Mouse (Mus musculus) liver, adult 2 months (tissue): ENCODE data around the gene Copa. TPM values are rescaled to one million over a fixed set of nuclear protein-coding genes. Genes with fewer than 3 reads are reported as not detected.

Source experiments
- DNase-seq: peaks from one replicate; pipeline ENCODE4 v3.0.0-alpha.2; 2011; ENCODE audit warnings: low read depth, low spot score; ENCODE audit errors: extremely low read depth
- H3K27ac ChIP-seq: fragments of 200-500 bp; replicated peaks from 2 replicates; pipeline ENCODE4 v1.5.1; 2012; ENCODE audit warnings: low read depth, mild to moderate bottlenecking, control low read depth, inconsistent platforms, low read length; ENCODE audit not compliant: insufficient read depth
- H3K27me3 ChIP-seq: fragments of 200-500 bp; 2 replicates; pipeline ENCODE4 v1.6.1; 2012; ENCODE audit warnings: mild to moderate bottlenecking, moderate library complexity, low read length, inconsistent platforms; ENCODE audit not compliant: control insufficient read depth, insufficient read depth
- H3K36me3 ChIP-seq: fragments of 200-500 bp; 2 replicates; pipeline ENCODE4 v1.6.1; 2012; ENCODE audit warnings: low read length, inconsistent platforms; ENCODE audit not compliant: control insufficient read depth, insufficient read depth
- H3K4me1 ChIP-seq: fragments of 200-500 bp; 2 replicates; pipeline ENCODE4 v1.6.1; 2011; ENCODE audit warnings: low read length; ENCODE audit not compliant: control insufficient read depth, insufficient read depth
- H3K4me3 ChIP-seq: fragments of 200-500 bp; 2 replicates; pipeline ENCODE4 v1.5.1; 2011; ENCODE audit warnings: low read depth, mild to moderate bottlenecking, control low read depth, low read length, moderate library complexity; ENCODE audit not compliant: insufficient read depth
- H3K79me2 ChIP-seq: fragments of 200-500 bp; 2 replicates; pipeline ENCODE4 v1.6.1; 2012; ENCODE audit warnings: inconsistent platforms, mild to moderate bottlenecking, low read length, moderate library complexity; ENCODE audit not compliant: control insufficient read depth, insufficient read depth
- H3K9ac ChIP-seq: fragments of 200-500 bp; 2 replicates; pipeline ENCODE4 v1.6.1; 2012; ENCODE audit warnings: low read depth, mild to moderate bottlenecking, control low read depth, inconsistent platforms, low read length
- CTCF ChIP-seq: fragments of 200-500 bp; IDR thresholded peaks from 2 replicates; pipeline ENCODE4 v1.5.1; 2011; ENCODE audit warnings: low read depth, low read length, control low read depth
- POLR2A ChIP-seq: fragments of 200-500 bp; IDR thresholded peaks from 2 replicates; pipeline ENCODE4 v1.6.1; 2011; ENCODE audit warnings: low read length, control low read depth; ENCODE audit not compliant: insufficient read depth; ENCODE audit errors: extremely low read depth
- WGBS: fragments of 180-500 bp; shearing (Covaris S2); methylation state at CpG from one replicate; pipeline ENCODE4 v1.1.7; 2018; 5-methylcytosine and 5-hydroxymethylcytosine counted together
- polyA plus RNA-seq: library from polyadenylated mRNA; depleted of rRNA; stranded (reverse); fragments of >200 nt; gene quantifications from 2 replicates; pipeline ENCODE4 v1.2.3, GENCODE M21; 2012
- total RNA-seq: library from RNA; depleted of rRNA; stranded (reverse); fragments of >200 nt; gene quantifications from 2 replicates; pipeline ENCODE4 v1.2.3, GENCODE M21; 2014

Gene Copa
- total and polyA plus RNA-seq, 2 experiments: 31.7 to 108 TPM

DNA sequence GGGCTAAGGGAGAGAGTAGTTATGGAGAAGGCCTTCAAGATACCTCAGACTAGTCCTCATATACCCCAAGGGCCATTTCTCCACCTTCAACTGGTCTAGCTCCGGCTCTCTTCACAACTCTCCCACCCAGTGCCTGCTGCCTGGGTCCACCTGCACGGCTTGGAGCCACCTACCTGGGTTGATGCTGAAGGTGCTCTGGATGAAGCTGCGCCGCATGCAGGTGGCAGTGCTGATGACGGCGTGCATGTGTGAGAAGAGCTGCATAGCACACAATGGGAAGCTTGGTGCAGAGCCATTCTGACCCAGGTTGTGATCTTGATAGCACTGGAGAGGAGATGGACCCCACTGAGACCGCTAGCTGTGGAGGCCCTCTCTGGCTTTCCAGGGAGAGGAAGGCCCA lies 9.7 kb upstream of the Copa start:
- Histone ChIP-seq H3K4me3 (no peak overlapping the region), H3K36me3 (peaks cover 57% of the 10 kb centered on the region), H3K4me1 (no peaks in the 10 kb centered on the region), H3K9ac (no peak overlapping the region), H3K79me2 (no peaks in the 10 kb centered on the region), H3K27ac (no peak overlapping the region), H3K27me3 (no peaks in the 10 kb centered on the region)
- no peak for DNase-seq
- 98% methylated on average over 7 of the region's 7 CpGs for WGBS
- TF ChIP-seq CTCF: no peak
- TF ChIP-seq POLR2A: no peak

DNA sequence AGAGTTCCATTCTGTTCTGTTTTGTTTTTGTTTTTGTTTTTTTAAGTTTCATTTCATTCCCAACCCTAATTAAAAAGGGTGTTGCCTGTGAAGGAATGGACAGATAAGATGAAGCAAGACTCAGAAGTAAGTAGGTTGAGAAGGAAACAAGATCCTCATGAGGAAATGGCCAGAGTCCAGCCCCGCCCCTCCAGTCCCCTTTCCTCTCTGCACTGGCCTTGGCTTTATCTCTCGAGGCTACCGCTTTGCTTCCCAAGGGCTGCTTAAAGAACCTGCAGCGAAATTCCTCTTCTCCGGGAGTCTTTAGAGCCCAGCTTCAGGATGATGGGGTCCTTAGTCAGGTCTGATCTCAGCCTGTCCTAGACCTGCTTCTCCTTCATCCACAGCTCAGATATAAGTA lies 4.3 kb upstream of the Copa start:
- TF ChIP-seq POLR2A (no peak), CTCF (no peak)
- no peak overlapping the region for H3K4me3 ChIP-seq
- H3K4me1 ChIP-seq: peaks cover 5% of the 10 kb centered on the region; the same call in 1 of the 2 replicates
- DNase-seq: no peak
- WGBS: 75% methylated on average over 5 of the region's 5 CpGs
- H3K9ac ChIP-seq: peak overlapping the region; percentile 28; the same call in 1 of the 2 replicates
- no peaks in the 10 kb centered on the region for H3K27me3 ChIP-seq
- no peak overlapping the region for H3K27ac ChIP-seq
- peaks cover 9% of the 10 kb centered on the region; the same call in 1 of the 2 replicates for H3K79me2 ChIP-seq
- H3K36me3 ChIP-seq: peaks cover 44% of the 10 kb centered on the region

DNA sequence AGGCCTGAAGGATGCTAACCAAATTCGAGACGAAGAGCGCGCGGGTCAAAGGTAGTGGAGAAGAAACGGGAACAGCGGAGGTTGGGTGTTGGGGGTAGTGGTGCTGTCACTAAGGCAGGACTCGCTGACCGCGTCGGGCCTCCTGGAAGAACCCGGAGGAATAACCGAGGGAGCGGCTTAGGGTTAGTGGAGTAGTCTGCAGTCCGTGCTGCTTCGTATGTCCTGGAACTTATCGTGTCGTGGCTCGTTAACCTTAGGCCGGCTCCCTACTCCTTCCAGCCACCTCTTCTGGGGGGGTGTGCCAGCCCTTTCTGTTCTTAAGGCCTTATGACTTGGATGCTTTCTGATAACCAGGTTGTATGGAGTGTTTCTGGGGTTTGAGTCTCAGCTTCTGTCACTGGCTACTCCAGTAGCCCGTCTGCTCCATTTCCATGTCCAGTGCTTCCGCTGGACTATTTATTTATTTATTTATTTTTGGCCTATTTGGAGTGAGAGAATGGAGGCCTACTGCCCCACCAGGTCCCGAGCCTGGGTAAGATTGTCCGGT lies 643 bp downstream of the Copa start:
- Histone ChIP-seq H3K9ac (peak overlapping the region; percentile 92), H3K4me1 (peaks cover 9% of the 10 kb centered on the region; the same call in 1 of the 2 replicates), H3K27me3 (no peaks in the 10 kb centered on the region), H3K27ac (peak overlapping the region; percentile 85), H3K36me3 (peaks cover 22% of the 10 kb centered on the region), H3K4me3 (peak overlapping the region; percentile 96), H3K79me2 (peaks cover 32% of the 10 kb centered on the region)
- WGBS: under 1% methylated on average over 24 of the region's 24 CpGs
- TF ChIP-seq CTCF (no peak), POLR2A (no peak)
- no peak for DNase-seq

DNA sequence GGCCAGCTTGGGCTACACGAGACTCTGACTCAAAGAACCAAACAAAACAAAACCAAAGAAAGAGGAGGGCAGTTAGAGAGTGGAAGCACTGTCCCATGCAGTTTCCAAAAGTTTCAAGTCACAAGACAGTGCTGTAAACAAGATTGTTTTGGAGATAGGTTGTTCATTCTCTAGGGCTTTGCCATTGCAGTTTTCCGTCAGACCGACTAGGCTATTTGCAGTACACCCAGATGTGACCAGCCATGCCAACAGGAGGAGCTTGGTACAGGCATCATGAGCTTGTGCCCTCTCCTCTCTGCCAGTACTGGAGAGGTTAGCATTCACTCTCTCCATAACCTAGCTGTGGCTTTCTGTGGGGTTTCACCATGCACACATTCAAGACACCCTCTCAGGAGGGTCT lies 11.2 kb downstream of the Copa start:
- Histone ChIP-seq H3K36me3 (peaks cover 74% of the 10 kb centered on the region), H3K27ac (no peak overlapping the region), H3K79me2 (peaks cover 8% of the 10 kb centered on the region; the same call in 1 of the 2 replicates), H3K27me3 (no peaks in the 10 kb centered on the region), H3K9ac (no peak overlapping the region), H3K4me3 (no peak overlapping the region), H3K4me1 (no peaks in the 10 kb centered on the region; the same call in 1 of the 2 replicates)
- TF ChIP-seq CTCF: no peak
- TF ChIP-seq POLR2A: no peak
- WGBS: 41% methylated on average over 3 of the region's 3 CpGs
- no peak for DNase-seq

DNA sequence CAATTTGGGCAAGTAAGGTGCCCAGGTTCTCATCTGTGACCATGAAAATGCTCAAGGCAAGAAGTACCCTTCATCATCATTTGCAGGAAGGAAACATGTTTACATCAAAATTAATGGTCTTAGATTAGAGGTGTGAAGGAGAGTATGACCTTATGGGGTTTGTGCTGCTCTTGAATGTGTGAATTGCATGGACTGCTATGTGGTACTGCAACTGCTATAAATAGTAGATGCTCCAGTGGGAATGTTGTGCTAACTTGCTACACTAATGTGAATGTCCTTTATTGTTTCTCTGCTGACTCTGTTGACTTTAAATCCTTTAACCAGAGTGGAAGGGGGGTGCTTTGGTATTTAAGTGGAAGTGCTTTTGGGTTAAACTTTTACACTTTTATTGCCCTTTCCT lies 12.0 kb downstream of the Copa start:
- Histone ChIP-seq H3K79me2 (peaks cover 6% of the 10 kb centered on the region; the same call in 1 of the 2 replicates), H3K27ac (no peak overlapping the region), H3K4me1 (peaks cover under 1% of the 10 kb centered on the region; the same call in 1 of the 2 replicates), H3K27me3 (no peaks in the 10 kb centered on the region), H3K9ac (no peak overlapping the region), H3K4me3 (no peak overlapping the region), H3K36me3 (peaks cover 69% of the 10 kb centered on the region)
- TF ChIP-seq POLR2A (no peak), CTCF (no peak)
- no peak for DNase-seq

DNA sequence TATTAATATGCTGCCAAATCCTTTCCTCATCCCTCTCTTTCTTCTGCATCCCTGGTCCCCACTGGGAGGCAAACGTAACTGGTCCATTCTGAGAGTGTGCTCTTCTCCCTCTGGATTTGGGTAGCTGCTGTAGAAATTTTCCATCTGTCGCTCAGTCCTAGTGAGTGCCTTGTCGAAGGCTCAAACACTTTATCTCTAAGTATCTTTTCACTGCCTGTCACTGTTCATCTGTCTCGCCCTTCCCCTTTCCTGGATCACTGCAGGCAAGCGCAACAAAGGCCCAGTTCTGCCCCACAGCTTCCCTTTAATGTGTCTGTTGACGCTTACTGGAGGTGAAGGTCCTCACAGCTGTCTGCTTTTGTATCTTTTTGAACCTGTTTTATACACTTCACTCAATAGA lies 12.9 kb downstream of the Copa start:
- Histone ChIP-seq H3K79me2 (peaks cover 3% of the 10 kb centered on the region; the same call in 1 of the 2 replicates), H3K4me3 (no peak overlapping the region), H3K36me3 (peaks cover 64% of the 10 kb centered on the region), H3K9ac (no peak overlapping the region), H3K4me1 (peaks cover 4% of the 10 kb centered on the region; the same call in 1 of the 2 replicates), H3K27ac (no peak overlapping the region), H3K27me3 (no peaks in the 10 kb centered on the region)
- WGBS: 79% methylated on average over 6 of the region's 6 CpGs
- TF ChIP-seq POLR2A: no peak
- no peak for TF ChIP-seq CTCF
- DNase-seq: no peak
